Mouse (Mus musculus) myocyte (in vitro differentiated cells): ENCODE data around the gene Ttll5.

Experiments
- POLR2AphosphoS2 ChIP-seq: IDR thresholded peaks from one replicate; pipeline ENCODE4 v1.6.1; 2011; ENCODE audit warnings: low read depth, control low read depth; ENCODE audit not compliant: insufficient read length
- SRF ChIP-seq: IDR thresholded peaks from one replicate; pipeline ENCODE4 v1.6.1; 2011; ENCODE audit warnings: low read depth; ENCODE audit not compliant: control insufficient read depth, insufficient read length
- USF1 ChIP-seq: IDR thresholded peaks from one replicate; pipeline ENCODE4 v1.6.1; 2011; ENCODE audit warnings: low read depth, mild to moderate bottlenecking, control low read depth, moderate library complexity

- TF ChIP-seq USF1 (no peak), SRF (no peak), POLR2AphosphoS2 (no peak)
These were observed 125.2 kb downstream of the Ttll5 start for GRCm38 (mm10) chr12:85949667-85950066.
